Mouse (Mus musculus) adipocyte (in vitro differentiated cells): ENCODE measurements around the gene B3glct.
A peak's percentile ranks its signal among the peaks of the same experiment; 100 is the strongest.

ENCODE experiments used
- DNase-seq: peaks from one replicate; pipeline ENCODE4 v3.0.0-alpha.2; 2016; ENCODE audit warnings: low spot score

The B3glct gene

DNA sequence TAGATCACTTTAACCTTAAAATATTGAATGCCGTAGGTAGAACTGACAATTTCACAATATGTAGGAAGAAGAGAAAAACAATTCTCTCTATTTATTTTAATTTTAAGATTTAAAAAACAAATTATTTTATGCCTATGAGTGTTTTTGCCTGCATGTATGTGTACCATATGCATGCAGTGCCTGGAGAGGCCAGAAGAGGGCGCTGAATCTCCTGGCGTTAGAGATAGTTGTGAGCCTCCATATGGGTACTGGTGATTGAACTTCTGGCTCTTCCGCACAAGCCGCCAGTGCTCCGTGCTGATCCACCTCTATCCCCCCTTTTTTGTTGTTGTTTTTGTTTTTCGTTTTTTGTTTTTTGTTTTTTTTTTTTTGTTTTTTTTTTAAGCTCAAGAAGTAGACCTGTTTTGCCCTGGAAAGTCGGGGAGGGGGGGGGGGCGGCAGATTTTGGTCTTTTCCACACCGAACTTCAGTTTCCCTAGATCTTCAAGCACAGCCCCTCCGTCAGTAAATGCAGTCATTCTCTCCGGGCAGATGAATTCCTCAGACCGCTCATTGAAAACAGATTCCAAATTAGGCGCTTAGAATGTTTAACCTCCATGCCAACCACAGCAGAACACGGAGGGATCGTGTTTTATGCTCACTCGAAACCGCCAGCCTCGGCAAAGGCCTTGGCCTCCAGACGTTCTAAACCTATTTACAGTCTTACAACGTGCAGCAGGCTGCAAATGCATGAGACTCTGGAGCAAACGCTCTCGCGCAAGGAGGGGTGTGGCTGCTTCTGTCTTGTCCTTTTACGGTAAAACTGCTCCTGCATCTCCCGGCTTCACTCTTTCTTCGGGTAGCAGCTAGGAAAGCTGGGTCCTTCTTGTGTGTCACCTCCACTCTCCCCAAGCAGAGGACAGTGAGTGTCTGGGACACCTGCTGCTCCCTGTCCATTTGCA, 70.9 kb downstream of the B3glct start:
- DNase-seq = no peak

DNA sequence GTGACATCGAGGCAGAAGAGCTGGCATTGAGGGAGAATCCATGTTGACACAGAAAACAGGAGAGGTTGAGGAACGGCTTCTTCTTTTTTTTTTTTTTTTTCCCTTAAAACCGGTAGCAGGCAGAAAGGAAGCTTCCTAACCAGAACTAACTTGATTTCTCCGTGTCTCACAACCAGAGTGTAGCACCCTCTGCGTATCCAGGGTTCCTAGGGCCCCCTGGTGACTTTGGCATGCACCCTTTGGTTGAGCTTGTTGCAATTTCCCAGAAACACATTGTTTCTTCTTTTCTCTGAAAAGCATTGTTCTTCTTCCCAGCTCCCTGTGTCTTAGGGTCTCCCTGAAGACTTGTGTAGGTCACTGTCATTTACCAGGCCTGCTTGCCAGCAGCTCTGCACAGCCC, 73.8 kb downstream of the B3glct start:
- DNase-seq = no peak

DNA sequence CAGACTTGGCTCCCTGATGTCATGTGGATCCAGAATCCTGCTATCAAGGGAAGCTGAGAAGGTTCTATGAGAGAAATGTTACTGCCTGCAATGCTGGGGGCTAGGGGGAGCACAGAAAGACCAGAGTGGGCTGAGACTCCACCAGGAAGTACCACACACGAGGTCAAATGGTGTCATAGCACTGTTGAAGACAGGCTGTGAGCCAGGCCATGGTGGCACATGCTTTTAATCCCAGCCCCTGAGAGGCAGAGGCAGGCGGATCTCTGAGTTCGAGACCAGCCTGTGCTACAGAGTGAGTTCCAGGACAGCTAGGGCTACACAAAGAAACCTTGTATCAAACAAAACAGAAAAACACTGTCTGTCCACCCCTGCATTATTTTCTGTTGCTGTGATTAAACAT, 75.0 kb downstream of the B3glct start:
- DNase-seq = no peak

DNA sequence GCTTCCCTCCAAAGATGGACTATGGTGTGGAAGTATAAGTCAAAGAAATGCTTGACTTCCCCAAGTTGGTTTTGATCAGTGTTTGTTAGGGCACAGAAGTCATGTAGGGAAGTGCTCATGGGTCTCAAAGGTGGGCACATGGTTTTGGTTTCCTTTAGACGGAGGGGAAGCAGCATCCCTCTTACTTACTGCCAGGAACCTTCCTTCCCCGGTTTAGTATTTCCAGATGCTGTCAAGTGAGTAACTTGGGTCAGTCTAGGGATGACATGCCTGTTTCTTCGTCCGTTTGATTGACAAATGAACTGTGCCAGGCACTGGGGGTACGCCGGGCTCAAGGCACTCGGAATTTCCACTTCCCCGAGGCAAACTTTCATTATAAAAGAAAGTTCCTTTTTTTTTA, 89.1 kb downstream of the B3glct start:
- DNase-seq = no peak

DNA sequence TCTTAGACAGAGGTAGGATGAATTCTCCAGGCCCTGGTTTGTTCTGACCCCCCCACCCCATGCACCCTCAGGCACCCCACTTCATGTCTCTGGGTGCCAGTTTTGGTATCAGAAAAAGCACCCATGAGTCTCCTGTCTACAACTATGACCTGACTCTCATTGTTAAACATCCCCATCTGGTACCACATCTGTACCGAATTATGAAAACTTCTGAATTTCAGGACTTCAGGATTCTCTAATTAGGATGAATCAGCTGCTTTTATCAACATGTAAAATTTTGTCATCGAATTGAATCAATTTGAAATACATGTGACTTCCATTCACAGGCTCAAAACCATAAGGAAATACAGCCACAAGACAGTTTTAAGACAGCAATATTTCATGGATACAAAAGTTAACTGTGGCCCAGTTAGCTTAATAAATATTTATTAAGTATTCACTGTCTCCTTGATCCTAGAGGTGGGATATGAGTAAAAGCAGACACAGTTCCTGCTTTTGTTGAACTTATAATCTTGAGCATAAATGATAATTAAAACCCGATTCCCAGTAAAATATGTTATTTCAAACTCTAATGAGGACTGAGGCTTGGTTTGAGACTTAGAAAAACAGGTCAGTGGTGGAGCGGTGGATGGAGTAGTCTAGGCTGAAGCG, 89.7 kb downstream of the B3glct start:
- no peak for DNase-seq

DNA sequence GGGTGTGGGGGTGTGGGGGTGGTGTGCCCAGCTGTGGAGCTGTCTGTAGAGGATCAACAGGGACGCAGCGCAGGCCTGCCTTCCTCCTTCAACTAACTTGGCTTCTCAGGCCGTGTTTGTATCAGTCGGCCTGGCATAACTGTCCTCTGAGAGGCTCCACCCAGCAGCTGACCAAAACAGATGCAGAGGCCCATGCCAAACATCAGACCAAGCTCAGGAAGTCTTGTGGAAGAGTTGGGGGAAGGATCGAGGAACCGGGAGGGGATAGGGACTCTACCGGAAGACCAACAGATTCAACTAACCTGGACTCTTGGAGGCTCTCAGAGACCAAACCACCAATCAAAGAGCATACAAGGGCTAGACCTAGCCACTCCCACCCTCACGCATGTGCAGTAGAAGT, 91.6 kb downstream of the B3glct start:
- DNase-seq = no peak

DNA sequence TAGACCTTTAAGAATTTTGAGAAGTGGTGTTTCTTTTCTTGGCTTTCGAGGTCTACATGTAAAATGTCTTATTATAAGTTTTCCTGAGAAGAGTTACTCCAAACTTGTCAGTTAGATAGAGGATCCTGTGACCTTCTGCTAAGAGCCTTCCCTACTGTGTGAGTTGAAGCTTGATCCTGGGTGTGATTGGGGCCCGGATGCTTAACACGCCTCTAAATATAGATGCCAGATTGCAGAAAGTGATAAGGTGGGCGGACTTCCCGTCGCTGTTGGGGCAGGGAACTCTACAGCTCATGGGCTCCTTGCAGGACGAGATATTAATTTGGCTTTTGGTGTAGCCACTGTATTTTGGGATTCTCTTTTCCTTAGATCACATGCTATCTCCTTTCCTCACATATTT, 98.0 kb downstream of the B3glct start:
- DNase-seq = no peak

DNA sequence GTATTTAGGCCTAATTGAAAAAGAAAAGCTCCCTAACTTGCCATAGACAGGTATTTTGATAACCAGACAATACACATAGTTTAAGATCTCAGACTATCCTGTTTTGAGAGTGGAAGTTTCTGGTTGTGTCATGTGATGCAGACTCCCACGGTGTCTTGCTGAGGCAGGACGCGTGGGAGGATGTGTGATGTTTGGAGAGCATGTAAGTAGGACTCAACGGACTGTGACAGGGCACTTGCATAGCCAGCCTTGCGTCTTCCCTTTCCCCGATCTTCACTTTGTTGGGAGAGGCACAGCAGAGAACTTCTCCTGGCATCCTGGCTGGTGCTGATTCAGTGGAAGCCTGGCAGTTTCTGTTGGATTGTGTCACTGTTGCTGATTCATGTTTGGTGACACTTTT, 101.7 kb downstream of the B3glct start:
- no peak for DNase-seq

DNA sequence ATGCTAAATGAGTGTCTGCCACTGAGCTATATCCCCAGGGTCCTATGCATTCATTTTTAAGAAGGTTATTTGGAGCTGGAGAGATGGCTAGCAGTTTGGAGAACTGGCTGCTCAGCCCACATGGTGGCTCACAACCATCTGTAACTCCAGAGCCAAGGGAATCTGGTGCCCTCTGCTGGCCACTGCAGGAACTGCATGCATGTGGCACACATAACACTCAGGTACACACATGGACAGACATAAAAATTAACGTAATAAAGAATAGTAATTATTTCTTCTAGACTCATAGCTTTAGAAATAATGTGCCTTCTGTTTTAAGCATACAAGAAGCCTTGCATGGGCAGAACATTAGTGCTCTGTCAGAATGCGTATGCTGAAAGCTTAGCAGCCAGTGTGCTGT, 102.4 kb downstream of the B3glct start:
- DNase-seq = no peak

DNA sequence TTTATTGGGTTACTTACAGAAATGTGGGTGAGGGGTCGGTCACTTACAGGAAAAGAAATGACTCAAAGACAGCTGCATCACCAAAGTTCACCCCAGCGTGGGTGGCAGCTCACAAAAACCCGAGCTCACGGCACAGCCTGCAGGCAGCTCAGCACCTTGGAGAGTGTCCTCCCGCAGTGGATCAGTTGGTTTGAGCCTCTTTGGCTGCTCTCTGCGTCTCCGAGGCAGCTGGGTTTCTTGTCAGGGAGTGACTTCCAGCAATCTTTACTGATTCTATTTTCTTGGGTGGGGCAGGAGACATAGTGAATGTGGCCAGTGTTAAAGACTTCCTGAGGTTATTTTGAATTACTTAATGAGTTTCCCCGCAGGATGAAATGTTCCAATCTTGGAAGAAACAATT, 112.1 kb downstream of the B3glct start:
- DNase-seq = peak; percentile 43

DNA sequence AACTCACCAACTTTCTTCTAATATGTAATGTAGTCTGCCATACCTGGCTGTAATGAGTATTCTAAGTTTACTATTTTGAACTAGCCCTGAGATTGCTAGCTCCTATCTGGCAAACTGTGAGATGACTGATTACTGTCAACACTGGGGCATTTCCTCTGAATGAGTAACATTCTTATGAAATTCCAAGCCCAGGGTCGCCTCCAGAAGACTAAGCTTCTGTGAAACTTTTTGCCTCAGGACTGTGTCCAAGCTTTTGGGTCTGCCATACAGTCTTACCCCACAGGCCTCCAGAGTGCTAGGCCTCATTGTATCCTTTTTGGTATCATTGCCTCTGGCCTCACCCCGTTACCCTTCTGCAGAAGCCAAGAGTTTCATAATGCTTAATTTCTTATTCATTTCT, 132.0 kb downstream of the B3glct start:
- DNase-seq = no peak

DNA sequence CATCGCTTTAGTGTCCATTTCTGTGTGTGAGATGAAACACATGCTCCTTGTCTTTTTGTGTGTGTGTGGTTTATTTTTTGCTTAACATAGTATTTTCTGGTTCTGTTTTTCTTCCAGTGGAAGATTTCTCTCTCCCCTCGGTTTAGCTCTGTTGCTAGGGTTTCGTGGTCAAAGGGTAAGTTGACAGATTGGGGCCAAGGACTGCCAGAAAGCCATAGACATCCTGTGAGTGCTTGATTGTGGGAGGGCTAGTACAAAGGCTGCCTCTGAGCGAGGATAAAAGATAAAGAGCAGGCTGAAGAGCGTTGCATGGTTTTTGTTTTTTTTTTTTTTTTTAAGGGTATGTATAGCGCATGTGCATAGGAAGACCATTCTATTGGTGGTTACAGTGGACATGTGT, 133.8 kb downstream of the B3glct start:
- no peak for DNase-seq
